Mouse (Mus musculus) limb, embryonic 12.5 days (tissue): ENCODE data around the gene Car1. TPM values are rescaled to one million over a fixed set of nuclear protein-coding genes. Genes with fewer than 3 reads are reported as not detected.

ENCODE experiments used
- polyA plus RNA-seq: library from polyadenylated mRNA; unstranded; fragments of >200 nt; fragmentation: Nextera tagmentation; extraction: Ambion mirVana; gene quantifications from 2 replicates; pipeline ENCODE4 v1.2.1, GENCODE M21; 2016

Car1 gene
- polyA plus RNA-seq, 1 experiment from 2014 or later, result not detected

Other genes with a start within 250 kb of the Car1 start
- 544 and 562 TPM in 2 replicates for gene 1810022K09Rik, start 197.1 kb downstream of the Car1 start, polyA plus RNA-seq
- gene Car13, start 166.6 kb downstream of the Car1 start, polyA plus RNA-seq, result 3.3 and 4.1 TPM in 2 replicates
- 3.1 and 3.5 TPM in 2 replicates for gene Car3, start 55.1 kb upstream of the Car1 start, polyA plus RNA-seq
- 43.8 and 44.6 TPM in 2 replicates for gene Car2, start 77.9 kb upstream of the Car1 start, polyA plus RNA-seq